Mouse (Mus musculus): ENCODE measurements at regions not wholly inside any gene's neighbourhood (a gene's known extent, or its start where the extent isn't known, plus 50 kb on each side); places are given as distances from the start of the nearest gene placed in this dataset.

DNA sequence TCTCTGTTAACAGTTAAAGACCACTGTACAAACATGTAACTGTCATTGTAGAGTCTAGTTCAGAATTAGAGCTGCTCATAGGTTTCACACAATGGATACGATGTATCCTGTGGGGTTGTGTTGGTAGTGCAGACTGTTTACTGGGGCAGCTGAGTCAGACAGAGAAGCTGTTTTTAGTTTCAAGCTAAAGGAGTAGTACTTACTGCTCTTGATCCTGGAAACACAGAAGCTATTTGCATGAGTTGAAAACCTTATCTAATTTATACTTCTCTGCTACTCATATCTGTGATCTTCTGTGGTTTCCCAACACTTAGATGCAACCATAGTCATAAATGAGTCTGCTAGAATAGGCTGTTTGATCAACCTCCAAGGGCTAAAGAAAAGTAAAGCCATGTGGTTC lies 413.5 kb upstream of the Cdh9 start:
- TF ChIP-seq CTCF (IDR thresholded peaks at IDR 0.05; ENCODE audit: low read depth): no peak
- no peak for TF ChIP-seq EP300 (IDR thresholded peaks at IDR 0.05; ENCODE audit: low read depth)

Measured in liver, postnatal 0 days (tissue).